Mouse (Mus musculus): ENCODE results near the gene Tecpr1.

DNA sequence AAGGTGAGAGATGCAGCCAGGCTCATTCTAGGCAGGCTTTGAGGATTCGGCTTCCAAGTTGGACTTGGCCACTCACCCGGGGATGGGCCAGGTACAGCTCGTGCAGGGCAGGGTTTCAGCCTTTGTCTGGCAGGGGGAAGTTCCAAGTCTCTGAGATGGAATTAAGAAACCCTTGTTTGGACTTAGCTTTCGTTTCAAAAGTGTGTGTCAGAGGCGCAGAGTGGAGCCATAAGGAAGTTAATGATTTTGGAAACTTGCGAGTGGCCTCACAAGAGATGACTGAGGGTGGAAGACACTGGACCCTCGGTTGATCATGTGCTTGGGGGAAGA, 33.1 kb upstream of the Tecpr1 start:
- TF ChIP-seq POLR2A (IDR thresholded peaks at IDR 0.05; ENCODE audit: low read depth, low read length) (no peak), CTCF (IDR thresholded peaks at IDR 0.05; ENCODE audit: extremely low read depth, insufficient read depth, insufficient read length, insufficient replicate concordance) (no peak)
